Mouse (Mus musculus): ENCODE results near the gene Tcf15.

- TF ChIP-seq POLR2A (IDR thresholded peaks at IDR 0.05; ENCODE audit: control insufficient read depth, low read depth, low read length) (no peak), CTCF (IDR thresholded peaks at IDR 0.05; ENCODE audit: control insufficient read depth, insufficient read depth, insufficient replicate concordance, low read depth, low read length) (no peak)
Observed at GRCm38 (mm10) chr2:152167851-152168290, 24.5 kb downstream of the Tcf15 start.
